11 mouse cellular contexts compared by ENCODE assay signal in the genomic region with DNA sequence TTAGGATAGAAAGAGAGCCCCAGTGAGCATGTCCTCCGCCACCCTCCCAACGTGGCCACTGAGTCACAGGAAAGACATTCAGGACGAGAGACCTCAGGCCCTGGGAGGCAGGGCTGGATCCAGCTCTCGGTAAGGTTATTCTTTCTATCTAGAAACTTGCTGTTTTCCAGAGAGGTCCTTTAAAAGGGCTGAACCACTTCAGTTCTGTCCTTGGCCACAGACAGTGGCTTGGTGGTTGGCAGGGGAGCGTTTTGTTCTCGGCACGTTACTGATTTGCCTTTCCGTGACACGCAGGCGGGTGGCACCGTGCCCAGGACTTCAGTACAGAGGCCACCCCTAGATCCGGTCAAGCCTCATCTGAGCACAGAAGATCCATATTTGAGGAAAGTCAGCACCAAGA.
DNase-seq lines count a peak whose midpoint lies in the region; ATAC-seq lines count a peak whose summit lies in the region.
"Had no signal": no experiment of that assay in that cellular context is flagged by ENCODE, and none has a peak within 500 bp of the region (broad histone marks: within the 10 kb centered on the region; RNA-seq: fewer than 3 reads in every experiment).

No protein-coding gene starts in this region.

- H3K9ac ChIP-seq in forebrain, embryonic 12.5 days, result no peak overlapping the region
- H3K9ac ChIP-seq: neural tube, embryonic 13.5 days had no signal

- no peaks in the 10 kb centered on the region for H3K36me3 ChIP-seq in forebrain, embryonic 12.5 days (replicated peaks)
- H3K36me3 ChIP-seq: neural tube, embryonic 13.5 days had no signal

- no peak for ATAC-seq in cerebellum, adult (ENCODE audit: insufficient number of reproducible peaks, low FRiP score, low TSS enrichment)
- no peak for ATAC-seq in forebrain, embryonic 12.5 days (ENCODE audit: low FRiP score)
- ATAC-seq: intestine, embryonic 16.5 days had no signal

- peak; percentile 46 to 58 for DNase-seq in cerebellum, postnatal 14 days
- DNase-seq in ovary, postnatal 36 days (ENCODE audit: low spot score), result peak; percentile 52
- DNase-seq in ovary, postnatal 10 days (ENCODE audit: low spot score), result no peak
- DNase-seq in heart, postnatal 10 days, result peak; percentile 74 to 80
- peak; percentile 49 for DNase-seq in testis, postnatal 14 days (ENCODE audit: low spot score)
- no peak for DNase-seq in thymus, postnatal 14 days

- no peak overlapping the region for H3K4me2 ChIP-seq in forebrain, embryonic 12.5 days
- H3K4me2 ChIP-seq: neural tube, embryonic 13.5 days had no signal

- H3K27ac ChIP-seq in forebrain, embryonic 12.5 days, result no peak overlapping the region
- H3K27ac ChIP-seq: macrophage; neural tube, embryonic 13.5 days had no signal

- no peaks in the 10 kb centered on the region for H3K4me1 ChIP-seq in forebrain, embryonic 12.5 days
- H3K4me1 ChIP-seq: neural tube, embryonic 13.5 days had no signal

- H3K4me3 ChIP-seq in forebrain, embryonic 12.5 days (replicated peaks), result no peak overlapping the region
- H3K4me3 ChIP-seq: neural tube, embryonic 13.5 days had no signal

- H3K27me3 ChIP-seq in forebrain, embryonic 12.5 days, result no peaks in the 10 kb centered on the region
- H3K27me3 ChIP-seq: neural tube, embryonic 13.5 days had no signal

- H3K9me3 ChIP-seq in forebrain, embryonic 12.5 days, result no peaks in the 10 kb centered on the region
- H3K9me3 ChIP-seq: neural tube, embryonic 13.5 days had no signal

- intact Hi-C loops in heart, postnatal 10 days (cut with DNase I), result no loop called here

- 91% methylated on average over 12 of the region's 12 CpGs for WGBS in forebrain, embryonic 12.5 days

Comparison
In these comparisons a context has a peak if more than half of its experiments do, and no peak if none do; other contexts are left out.
1. DNase-seq: peak in cerebellum, postnatal 14 days (2 of 2), ovary, postnatal 36 days (single experiment), heart, postnatal 10 days (2 of 2) and testis, postnatal 14 days (single experiment); none in ovary, postnatal 10 days (single experiment) and thymus, postnatal 14 days (single experiment).